Mouse (Mus musculus) spleen, postnatal 14 days (tissue): Measurements from ENCODE around the gene Gpx4.

ENCODE experiments used
- DNase-seq, 2 experiments: peaks; one replicate each; pipeline ENCODE4 v3.0.0; 2021 to 2022; ENCODE audit warnings: low spot score in 2 of 2

The Gpx4 gene

GRCm38 (mm10) chr10:80072623-80073489 is 25.9 kb downstream of the Gpx4 start:
- DNase-seq, result no peak

- peak; percentile 60 to 74 for DNase-seq
Measured at GRCm38 (mm10) chr10:80074813-80075601, 28.0 kb downstream of the Gpx4 start.

GRCm38 (mm10) chr10:80075924-80076323 is 29.0 kb downstream of the Gpx4 start:
- DNase-seq, result no peak

- no peak for DNase-seq
Measured at GRCm38 (mm10) chr10:80076386-80076785, 29.4 kb downstream of the Gpx4 start.

GRCm38 (mm10) chr10:80077312-80077711 is 30.3 kb downstream of the Gpx4 start:
- DNase-seq, result no peak

GRCm38 (mm10) chr10:80078366-80078765 is 31.4 kb downstream of the Gpx4 start:
- no peak for DNase-seq

GRCm38 (mm10) chr10:80080396-80081070 is 33.6 kb downstream of the Gpx4 start:
- peak; percentile 60 to 61 for DNase-seq

- peak; percentile 63 to 66 for DNase-seq
Measured at GRCm38 (mm10) chr10:80081075-80081474, 34.1 kb downstream of the Gpx4 start.

GRCm38 (mm10) chr10:80084817-80085487 is 38.0 kb downstream of the Gpx4 start:
- no peak for DNase-seq

- DNase-seq, result no peak
Measured at GRCm38 (mm10) chr10:80086847-80087246, 39.9 kb downstream of the Gpx4 start.

GRCm38 (mm10) chr10:80087483-80087882 is 40.5 kb downstream of the Gpx4 start:
- no peak for DNase-seq

- DNase-seq, result no peak
Measured at GRCm38 (mm10) chr10:80089146-80089545, 42.2 kb downstream of the Gpx4 start.

GRCm38 (mm10) chr10:80091527-80091926 is 44.6 kb downstream of the Gpx4 start:
- no peak for DNase-seq

GRCm38 (mm10) chr10:80092690-80093089 is 45.7 kb downstream of the Gpx4 start:
- no peak for DNase-seq

- DNase-seq, result no peak
Measured at GRCm38 (mm10) chr10:80094085-80094484, 47.1 kb downstream of the Gpx4 start.

- DNase-seq, result no peak
Measured at GRCm38 (mm10) chr10:80094684-80095083, 47.7 kb downstream of the Gpx4 start.

GRCm38 (mm10) chr10:80095547-80095946 is 48.6 kb downstream of the Gpx4 start:
- no peak for DNase-seq

- no peak for DNase-seq
Measured at GRCm38 (mm10) chr10:80097275-80097674, 50.3 kb downstream of the Gpx4 start.

GRCm38 (mm10) chr10:80098630-80099029 is 51.7 kb downstream of the Gpx4 start:
- DNase-seq, result no peak

- DNase-seq, result no peak
Measured at GRCm38 (mm10) chr10:80100982-80101381, 54.0 kb downstream of the Gpx4 start.

- peak; percentile 81 to 89 for DNase-seq
Measured at GRCm38 (mm10) chr10:80102216-80102915, 55.4 kb downstream of the Gpx4 start.
